Mouse (Mus musculus) olfactory bulb, adult 2 months (tissue): ENCODE results near the gene BC017158.

Source experiments
- CTCF ChIP-seq: fragments of 200-500 bp; IDR thresholded peaks from 2 replicates; pipeline ENCODE4 v1.5.1; 2012; ENCODE audit warnings: low read depth, mild to moderate bottlenecking, low read length, moderate library complexity; ENCODE audit not compliant: insufficient read depth
- POLR2A ChIP-seq: fragments of 200-500 bp; IDR thresholded peaks from 2 replicates; pipeline ENCODE4 v1.6.1; 2012; ENCODE audit warnings: mild to moderate bottlenecking, low read depth, low read length, moderate library complexity; ENCODE audit not compliant: insufficient read depth

DNA sequence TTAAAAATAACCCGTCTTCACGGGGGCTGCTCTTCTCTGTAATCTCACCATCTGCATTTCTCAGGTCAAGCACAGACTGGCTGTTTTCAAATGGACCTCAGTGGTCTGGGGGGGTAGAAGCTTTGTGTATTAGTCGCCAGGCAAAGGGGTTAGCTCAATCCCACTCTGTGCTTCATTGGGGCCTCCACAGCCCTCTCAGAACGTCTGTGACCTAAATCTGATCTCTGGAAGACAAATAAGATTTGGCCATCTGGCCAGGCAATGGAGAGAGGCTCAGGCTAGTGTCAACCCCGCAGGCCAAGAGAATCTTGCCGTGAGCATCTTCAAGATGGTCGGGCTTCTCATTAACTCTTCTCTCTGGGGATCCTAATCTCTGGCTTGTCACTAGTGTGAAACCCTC is 16.5 kb upstream of the BC017158 start:
- TF ChIP-seq POLR2A (no peak), CTCF (no peak)
